Mouse (Mus musculus) heart, adult 2 months (tissue): ENCODE measurements around the gene Rif1.

ENCODE experiments used
- CTCF ChIP-seq: fragments of 200-600 bp; IDR thresholded peaks from 2 replicates; pipeline ENCODE4 v1.8.1; 2022; ENCODE audit warnings: antibody characterized with exemption, mild to moderate bottlenecking, moderate library complexity
- EP300 ChIP-seq: fragments of 200-500 bp; IDR thresholded peaks from 2 replicates; pipeline ENCODE4 v1.6.1; 2011; ENCODE audit warnings: low read depth, low read length, control low read depth; ENCODE audit not compliant: insufficient read depth
- POLR2A ChIP-seq: fragments of 200-500 bp; IDR thresholded peaks from 2 replicates; pipeline ENCODE4 v1.6.1; 2011; ENCODE audit warnings: mild to moderate bottlenecking, low read depth, low read length, control low read depth; ENCODE audit not compliant: insufficient read depth

- TF ChIP-seq CTCF (no peak), EP300 (no peak), POLR2A (no peak)
These were observed 11.4 kb downstream of the Rif1 start for GRCm38 (mm10) chr2:52084013-52084412.
